In the genomic region with DNA sequence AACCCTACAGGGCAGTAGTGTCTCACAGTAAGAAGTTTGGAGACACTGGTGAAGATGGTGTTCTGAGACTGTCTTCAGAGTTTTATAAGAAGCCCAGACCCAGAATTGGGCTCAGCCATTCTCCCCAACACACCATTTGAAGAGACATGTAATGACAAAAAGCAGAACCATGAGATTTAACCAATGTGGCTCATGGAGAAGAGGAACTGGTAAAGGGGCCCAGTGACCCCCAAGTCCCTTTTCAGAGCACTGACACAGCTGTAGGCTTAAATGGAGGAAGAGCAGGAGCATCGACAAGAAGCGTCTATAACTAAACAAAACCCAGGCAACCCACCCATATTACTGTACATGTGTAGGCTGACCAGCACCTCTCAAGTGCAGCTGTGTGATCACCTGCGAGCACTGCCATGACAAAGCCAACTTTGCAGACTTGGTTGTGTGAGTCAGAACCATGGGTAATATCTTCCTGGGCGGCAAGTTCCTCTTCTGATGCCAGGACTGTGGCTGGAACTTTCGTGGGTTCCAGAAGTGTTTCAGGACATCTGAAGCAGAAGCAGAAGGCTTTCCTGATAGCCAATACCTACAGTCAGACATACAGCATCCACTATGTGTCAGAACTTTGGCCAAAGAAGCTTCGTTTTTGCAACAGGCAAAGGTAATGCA, we compare ENCODE assay signal across 26 mouse cellular contexts. TPM values are rescaled to one million over a fixed set of nuclear protein-coding genes. Genes with fewer than 3 reads are reported as not detected.
DNase-seq lines count a peak whose midpoint lies in the region; ATAC-seq and TF ChIP-seq lines count a peak whose summit lies in the region.
"Had no signal": no experiment of that assay in that cellular context is flagged by ENCODE, and none has a peak within 500 bp of the region (broad histone marks: within the 10 kb centered on the region; RNA-seq: fewer than 3 reads in every experiment).

No protein-coding gene starts in this region.

- no peak overlapping the region for H3K9ac ChIP-seq in CH12.LX (ENCODE audit: insufficient read depth, low read depth)
- H3K9ac ChIP-seq: forebrain, embryonic 13.5 days; limb, embryonic 13.5 days; liver, embryonic 13.5 days; lung, embryonic 14.5 days; midbrain, embryonic 12.5 days; neural tube, embryonic 13.5 days; stomach, embryonic 15.5 days had no signal

- DNase-seq in 416B (ENCODE audit: low read depth) = peak; percentile 69
- DNase-seq in CH12.LX (ENCODE audit: extremely low read depth) = peak; percentile 34
- no peak for DNase-seq in adrenal gland, adult 18-20 months (ENCODE audit: low spot score in 2 of 2)
- no peak for DNase-seq in right cerebral cortex, postnatal 10 days (ENCODE audit: low spot score in 2 of 2)
- DNase-seq: cerebellum, adult 2 months; cerebellum, postnatal 25 days; gastrocnemius, postnatal 10 days; heart, postnatal 14 days; kidney, adult 2 months; kidney, postnatal 36 days; liver, embryonic 13.5 days; lung, embryonic 14.5 days; lung, postnatal 14 days; right cerebral cortex, postnatal 14 days had no signal

- no peak for TF ChIP-seq EP300 in CH12.LX (IDR thresholded peaks at IDR 0.05; ENCODE audit: low read length)

- no peak overlapping the region for H3K4me3 ChIP-seq in CH12.LX (replicated peaks in 1 of 3; ENCODE audit: low read depth in 2 of 3, low read length in 2 of 3, poor library complexity in 1 of 3)
- H3K4me3 ChIP-seq: forebrain, embryonic 13.5 days; layer of hippocampus, adult 2 months; limb, embryonic 13.5 days; liver, embryonic 13.5 days; megakaryocyte, embryonic 14.5 days; midbrain, embryonic 12.5 days; neural tube, embryonic 13.5 days; stomach, embryonic 15.5 days had no signal

- no peak for TF ChIP-seq POLR2A in CH12.LX (IDR thresholded peaks at IDR 0.05; ENCODE audit: low read depth, low read length)

- no peaks in the 10 kb centered on the region for H3K36me3 ChIP-seq in CH12.LX (replicated peaks in 1 of 2; ENCODE audit: control insufficient read depth in 1 of 2, insufficient read depth in 1 of 2, low read length in 1 of 2)
- H3K36me3 ChIP-seq: G1E; limb, embryonic 13.5 days; liver, embryonic 13.5 days; midbrain, embryonic 12.5 days; neural tube, embryonic 13.5 days; stomach, embryonic 15.5 days had no signal

- ATAC-seq in common myeloid progenitor, adult 5-6 weeks (replicated peaks; ENCODE audit: low read depth, poor library complexity, severe bottlenecking) = peak; percentile 84
- peak; percentile 70 for ATAC-seq in megakaryocyte progenitor cell, adult 5-6 weeks (replicated peaks; ENCODE audit: poor library complexity)
- ATAC-seq in cerebellum, adult (ENCODE audit: insufficient number of reproducible peaks, low FRiP score, low TSS enrichment) = no peak
- ATAC-seq: forebrain, embryonic 13.5 days; hindbrain, embryonic 16.5 days had no signal

- dilution Hi-C loops in CH12.LX (cut with MboI; ENCODE audit: extremely low pct_ligation_motif_present, extremely low pct_unique_long_range_greater_than_20kb, low sequenced_read_pairs) = no loop called here

- no peak overlapping the region for H3K27ac ChIP-seq in CH12.LX (ENCODE audit: insufficient read depth, low read depth)
- H3K27ac ChIP-seq: forebrain, embryonic 13.5 days; layer of hippocampus, adult 2 months; limb, embryonic 13.5 days; liver, embryonic 13.5 days; midbrain, embryonic 12.5 days; neural tube, embryonic 13.5 days; stomach, embryonic 15.5 days had no signal

- TF ChIP-seq CTCF in CH12.LX (conservative IDR thresholded peaks at IDR 0.05 in 1 of 2, IDR thresholded peaks at IDR 0.05 in 1 of 2; ENCODE audit: low read depth in 2 of 2, low read length in 2 of 2) = no peak

- H3K79me2 ChIP-seq in CH12.LX (replicated peaks; ENCODE audit: control insufficient read depth, extremely low read depth, insufficient read depth, poor library complexity, severe bottlenecking) = no peaks in the 10 kb centered on the region

- no peak for TF ChIP-seq RAD21 in CH12.LX (IDR thresholded peaks at IDR 0.05; ENCODE audit: low read depth, low read length)

- H3K4me2 ChIP-seq in CH12.LX (ENCODE audit: insufficient read depth, low read depth, poor library complexity, severe bottlenecking) = no peak overlapping the region
- H3K4me2 ChIP-seq: forebrain, embryonic 13.5 days; limb, embryonic 13.5 days; liver, embryonic 13.5 days; lung, embryonic 14.5 days; midbrain, embryonic 12.5 days; neural tube, embryonic 13.5 days; stomach, embryonic 15.5 days had no signal

- no peaks in the 10 kb centered on the region for H3K27me3 ChIP-seq in CH12.LX (replicated peaks)
- H3K27me3 ChIP-seq: forebrain, embryonic 13.5 days; limb, embryonic 13.5 days; liver, embryonic 13.5 days; megakaryocyte, embryonic 14.5 days; midbrain, embryonic 12.5 days; neural tube, embryonic 13.5 days; stomach, embryonic 15.5 days had no signal

- H3K4me1 ChIP-seq in CH12.LX (ENCODE audit: control insufficient read depth in 1 of 2, insufficient read depth in 2 of 2) = peaks cover 0 to 23% of the 10 kb centered on the region in 2 experiments; a peak in 2 of 4 replicates
- H3K4me1 ChIP-seq: forebrain, embryonic 13.5 days; limb, embryonic 13.5 days; liver, embryonic 13.5 days; midbrain, embryonic 12.5 days; neural tube, embryonic 13.5 days; stomach, embryonic 15.5 days had no signal

- in situ Hi-C loops in CH12.LX (cut with MboI; ENCODE audit: low pct_ligation_motif_present, low pct_unique_long_range_greater_than_20kb, low sequenced_read_pairs) = loop anchor here (10.0 kb wide), 1 partner anchor 58 kb away; no protein-coding TSS in a partner anchor

- no peaks in the 10 kb centered on the region for H3K9me3 ChIP-seq in CH12.LX (replicated peaks; ENCODE audit: low read length)
- H3K9me3 ChIP-seq: forebrain, embryonic 13.5 days; G1E; limb, embryonic 13.5 days; liver, embryonic 13.5 days; megakaryocyte, embryonic 14.5 days; midbrain, embryonic 12.5 days; neural tube, embryonic 13.5 days; stomach, embryonic 15.5 days had no signal

TF ChIP-seq in CH12.LX, 34 proteins besides CTCF, POLR2A, EP300 and RAD21:
- TF ChIP-seq ETS1 (conservative IDR thresholded peaks at IDR 0.05; ENCODE audit: low read depth, low read length) = no peak
- TF ChIP-seq UBTF (IDR thresholded peaks at IDR 0.05; ENCODE audit: low read depth, low read length) = no peak
- no peak for TF ChIP-seq PAX5 (IDR thresholded peaks at IDR 0.05; ENCODE audit: low read length)
- TF ChIP-seq HCFC1 (IDR thresholded peaks at IDR 0.05; ENCODE audit: low read depth, low read length) = no peak
- no peak for TF ChIP-seq KAT2A (IDR thresholded peaks at IDR 0.05; ENCODE audit: insufficient replicate concordance, low read length)
- TF ChIP-seq SMC3 (IDR thresholded peaks at IDR 0.05; ENCODE audit: low read depth, low read length) = no peak
- no peak for TF ChIP-seq MYC (IDR thresholded peaks at IDR 0.05; ENCODE audit: low read depth, low read length)
- no peak for TF ChIP-seq MXI1 (IDR thresholded peaks at IDR 0.05; ENCODE audit: low read depth, low read length)
- TF ChIP-seq BHLHE40 (IDR thresholded peaks at IDR 0.05; ENCODE audit: low read depth, low read length) = no peak
- TF ChIP-seq MEF2A (IDR thresholded peaks at IDR 0.05; ENCODE audit: borderline replicate concordance, low read depth, low read length) = no peak
- TF ChIP-seq E2F4 (IDR thresholded peaks at IDR 0.05; ENCODE audit: insufficient replicate concordance, low read depth, low read length) = no peak
- no peak for TF ChIP-seq SIN3A (IDR thresholded peaks at IDR 0.05; ENCODE audit: low read length)
- TF ChIP-seq NELFE (IDR thresholded peaks at IDR 0.05; ENCODE audit: low read depth, low read length) = no peak
- TF ChIP-seq POLR2AphosphoS2 (IDR thresholded peaks at IDR 0.05; ENCODE audit: low read depth, low read length) = no peak
- no peak for TF ChIP-seq USF1 (IDR thresholded peaks at IDR 0.05; ENCODE audit: low read depth, low read length)
- TF ChIP-seq ZNF384 (IDR thresholded peaks at IDR 0.05; ENCODE audit: low read depth, low read length) = no peak
- no peak for TF ChIP-seq ZMIZ1 (IDR thresholded peaks at IDR 0.05; ENCODE audit: low read depth, low read length)
- TF ChIP-seq NRF1 (IDR thresholded peaks at IDR 0.05; ENCODE audit: low read depth, low read length) = no peak

RNA-seq across cellular contexts. Expression of gene Ptgs1, which starts 42.2 kb away (rescaled TPM):
- total RNA-seq in CH12.LX (2012; rRNA removed) (3.0 and 3.1 TPM in 2 replicates), CH12.LX (2014; rRNA removed) (2.9 and 3.0 TPM in 2 replicates)
- 1.6 and 2.6 TPM in 2 replicates for polyA plus RNA-seq in CH12.LX (2012; ENCODE audit: insufficient read length, low read depth)
- total RNA-seq in common myeloid progenitor, adult 5-6 weeks (2017) = 10.0 and 18.5 TPM in 2 replicates
- 32.0 and 36.6 TPM in 2 replicates for total RNA-seq in megakaryocyte progenitor cell, adult 5-6 weeks (2015)
- total RNA-seq in megakaryocyte progenitor cell, adult 5-6 weeks (2017) = 40.4 and 40.5 TPM in 2 replicates
- total RNA-seq in adrenal gland, adult 18-20 months (2021) = 10 to 100 TPM; 11.0 to 13.5 TPM

Comparison
In these comparisons a context has a peak if more than half of its experiments do, and no peak if none do; other contexts are left out.
1. DNase-seq: peak in 416B (single experiment) and CH12.LX (single experiment); none in adrenal gland, adult 18-20 months (0 of 2) and right cerebral cortex, postnatal 10 days (0 of 2).